Mouse (Mus musculus) intestine, embryonic 15.5 days (tissue): Measurements from ENCODE around the gene Zc2hc1c. TPM values are rescaled to one million over a fixed set of nuclear protein-coding genes. Genes with fewer than 3 reads are reported as not detected.

Experiments
- ATAC-seq: fragments of 200-750 bp; cut with Nextera tagmentation; 2 replicates; pipeline ENCODE4 v1.8.0; 2017; ENCODE audit warnings: moderate TSS enrichment, moderate library complexity
- H3K27ac ChIP-seq: fragments of 300-500 bp; sonication (generic); 2 replicates; pipeline ENCODE4 v1.5.1; 2015; ENCODE audit warnings: mild to moderate bottlenecking, inconsistent platforms
- H3K27me3 ChIP-seq: fragments of 300-500 bp; sonication (generic); replicated peaks from 2 replicates; pipeline ENCODE4 v1.6.1; 2015; ENCODE audit warnings: inconsistent platforms
- H3K36me3 ChIP-seq: fragments of 300-500 bp; sonication (generic); 2 replicates; pipeline ENCODE4 v1.6.1; 2015; ENCODE audit warnings: inconsistent platforms
- H3K4me1 ChIP-seq: fragments of 300-500 bp; sonication (generic); replicated peaks from 2 replicates; pipeline ENCODE4 v1.6.1; 2015; ENCODE audit warnings: inconsistent platforms
- H3K4me2 ChIP-seq: fragments of 300-500 bp; sonication (generic); replicated peaks from 2 replicates; pipeline ENCODE4 v1.6.1; 2015; ENCODE audit warnings: mild to moderate bottlenecking, inconsistent platforms
- H3K4me3 ChIP-seq: fragments of 300-500 bp; sonication (generic); replicated peaks from 2 replicates; pipeline ENCODE4 v1.5.1; 2015; ENCODE audit warnings: inconsistent platforms
- H3K9ac ChIP-seq: fragments of 300-500 bp; sonication (generic); 2 replicates; pipeline ENCODE4 v1.6.1; 2015; ENCODE audit warnings: inconsistent platforms
- H3K9me3 ChIP-seq: fragments of 300-500 bp; sonication (generic); 2 replicates; pipeline ENCODE4 v1.6.1; 2016; ENCODE audit warnings: inconsistent platforms
- WGBS: fragments of 180-500 bp; shearing (Covaris S2); methylation state at CpG from one replicate; pipeline ENCODE4 v1.1.7; 2015; 5-methylcytosine and 5-hydroxymethylcytosine counted together
- polyA plus RNA-seq: library from polyadenylated mRNA; unstranded; fragments of >200 nt; fragmentation: Nextera tagmentation; extraction: Ambion mirVana; gene quantifications from 2 replicates; pipeline ENCODE4 v1.2.1, GENCODE M21; 2015

Gene Zc2hc1c
- polyA plus RNA-seq, result 1.7 TPM in 2 replicates

GRCm38 (mm10) chr12:85288486-85289156 lies at the start of gene Zc2hc1c:
Gene Zc2hc1c, plus strand, starts transcription at chr12:85288591.
- no peaks in the 10 kb centered on the region for H3K27me3 ChIP-seq
- 3% methylated on average over 31 of the region's 31 CpGs for WGBS
- peak; percentile 91 for ATAC-seq
- H3K27ac ChIP-seq, result peak within 1 kb of the TSS; percentile 86
- no peaks in the 10 kb centered on the region for H3K36me3 ChIP-seq
- peak within 1 kb of the TSS; percentile 45 for H3K4me3 ChIP-seq
- peaks cover 14% of the 10 kb centered on the region; the same call in 1 of the 2 replicates for H3K4me1 ChIP-seq
- H3K4me2 ChIP-seq, result peak within 1 kb of the TSS; percentile 87
- H3K9ac ChIP-seq, result peak within 1 kb of the TSS; percentile 56
- no peaks in the 10 kb centered on the region for H3K9me3 ChIP-seq

GRCm38 (mm10) chr12:85252083-85252482 lies 36.3 kb upstream of the Zc2hc1c start:
- Histone ChIP-seq H3K4me3 (no peak overlapping the region), H3K4me1 (no peaks in the 10 kb centered on the region), H3K36me3 (peaks cover 3% of the 10 kb centered on the region; the same call in 1 of the 2 replicates), H3K9me3 (no peaks in the 10 kb centered on the region), H3K4me2 (no peak overlapping the region), H3K27ac (no peak overlapping the region), H3K9ac (no peak overlapping the region), H3K27me3 (no peaks in the 10 kb centered on the region)
- no peak for ATAC-seq
- WGBS, result 70% methylated on average over 3 of the region's 3 CpGs

GRCm38 (mm10) chr12:85256074-85256751 lies 32.2 kb upstream of the Zc2hc1c start:
- no peaks in the 10 kb centered on the region for H3K9me3 ChIP-seq
- H3K4me3 ChIP-seq, result no peak overlapping the region
- WGBS, result 61% methylated on average over 7 of the region's 7 CpGs
- H3K4me2 ChIP-seq, result no peak overlapping the region
- no peaks in the 10 kb centered on the region for H3K27me3 ChIP-seq
- no peak overlapping the region for H3K9ac ChIP-seq
- no peak overlapping the region for H3K27ac ChIP-seq
- H3K36me3 ChIP-seq, result peaks cover 3% of the 10 kb centered on the region; the same call in 1 of the 2 replicates
- no peak for ATAC-seq
- no peaks in the 10 kb centered on the region for H3K4me1 ChIP-seq

- 73% methylated on average over 7 of the region's 7 CpGs for WGBS
- no peak for ATAC-seq
These were observed 31.3 kb upstream of the Zc2hc1c start for GRCm38 (mm10) chr12:85257008-85257639.

GRCm38 (mm10) chr12:85262489-85262888 lies 25.9 kb upstream of the Zc2hc1c start:
- Histone ChIP-seq H3K4me1 (0 out of 2 replicates have a peak, but pooled peaks cover 10% of the 10 kb centered on the region), H3K4me3 (no peak overlapping the region), H3K36me3 (no peaks in the 10 kb centered on the region), H3K27ac (no peak overlapping the region), H3K9me3 (no peaks in the 10 kb centered on the region), H3K27me3 (no peaks in the 10 kb centered on the region), H3K9ac (no peak overlapping the region), H3K4me2 (no peak overlapping the region)
- 37% methylated on average over 10 of the region's 10 CpGs for WGBS
- ATAC-seq, result peak; percentile 72

More at GRCm38 (mm10) chr12:85257008-85257639, 31.3 kb upstream of the Zc2hc1c start:
- Histone ChIP-seq H3K4me1 (no peaks in the 10 kb centered on the region), H3K9me3 (no peaks in the 10 kb centered on the region), H3K9ac (no peak overlapping the region), H3K27ac (peak overlapping the region; percentile 34; the same call in 1 of the 2 replicates), H3K4me3 (no peak overlapping the region), H3K27me3 (no peaks in the 10 kb centered on the region), H3K36me3 (no peaks in the 10 kb centered on the region), H3K4me2 (no peak overlapping the region)

- Histone ChIP-seq H3K36me3 (no peaks in the 10 kb centered on the region), H3K9me3 (no peaks in the 10 kb centered on the region), H3K4me3 (no peak overlapping the region), H3K27ac (0 out of 2 replicates have a peak overlapping the region, but pooled peaks have one; percentile 13), H3K4me2 (no peak overlapping the region), H3K27me3 (no peaks in the 10 kb centered on the region), H3K9ac (no peak overlapping the region), H3K4me1 (0 out of 2 replicates have a peak, but pooled peaks cover 10% of the 10 kb centered on the region)
- no peak for ATAC-seq
- WGBS, result 67% methylated on average over 5 of the region's 5 CpGs
These were observed 25.2 kb upstream of the Zc2hc1c start for GRCm38 (mm10) chr12:85263190-85263589.

- H3K4me1 ChIP-seq, result 0 out of 2 replicates have a peak, but pooled peaks cover 10% of the 10 kb centered on the region
- 53% methylated on average over 8 of the region's 8 CpGs for WGBS
These were observed 23.9 kb upstream of the Zc2hc1c start for GRCm38 (mm10) chr12:85264531-85264930.

GRCm38 (mm10) chr12:85264940-85265339 lies 23.5 kb upstream of the Zc2hc1c start:
- H3K9ac ChIP-seq, result no peak overlapping the region
- H3K27ac ChIP-seq, result no peak overlapping the region
- 35% methylated on average over 7 of the region's 7 CpGs for WGBS
- H3K9me3 ChIP-seq, result no peaks in the 10 kb centered on the region
- no peaks in the 10 kb centered on the region for H3K27me3 ChIP-seq
- H3K36me3 ChIP-seq, result no peaks in the 10 kb centered on the region
- H3K4me3 ChIP-seq, result no peak overlapping the region
- peak; percentile 65; the same call in 1 of the 2 replicates for ATAC-seq
- no peak overlapping the region for H3K4me2 ChIP-seq
- 0 out of 2 replicates have a peak, but pooled peaks cover 11% of the 10 kb centered on the region for H3K4me1 ChIP-seq

More at GRCm38 (mm10) chr12:85264531-85264930, 23.9 kb upstream of the Zc2hc1c start:
- Histone ChIP-seq H3K4me2 (no peak overlapping the region), H3K36me3 (no peaks in the 10 kb centered on the region), H3K9me3 (no peaks in the 10 kb centered on the region), H3K4me3 (no peak overlapping the region), H3K27ac (0 out of 2 replicates have a peak overlapping the region, but pooled peaks have one; percentile 29), H3K9ac (no peak overlapping the region), H3K27me3 (no peaks in the 10 kb centered on the region)
- peak; percentile 72; the same call in 1 of the 2 replicates for ATAC-seq

- no peak overlapping the region for H3K4me2 ChIP-seq
- H3K4me1 ChIP-seq, result 0 out of 2 replicates have a peak, but pooled peaks cover 15% of the 10 kb centered on the region
- WGBS, result 85% methylated on average over 3 of the region's 3 CpGs
- no peak overlapping the region for H3K4me3 ChIP-seq
- no peak overlapping the region for H3K27ac ChIP-seq
- H3K9ac ChIP-seq, result no peak overlapping the region
- ATAC-seq, result no peak
- H3K9me3 ChIP-seq, result no peaks in the 10 kb centered on the region
- no peaks in the 10 kb centered on the region for H3K36me3 ChIP-seq
- no peaks in the 10 kb centered on the region for H3K27me3 ChIP-seq
These were observed 22.1 kb upstream of the Zc2hc1c start for GRCm38 (mm10) chr12:85266248-85266647.

GRCm38 (mm10) chr12:85269821-85270220 lies 18.6 kb upstream of the Zc2hc1c start:
- peak overlapping the region; percentile 69 for H3K4me2 ChIP-seq
- H3K9me3 ChIP-seq, result no peaks in the 10 kb centered on the region
- 54% methylated on average over 3 of the region's 3 CpGs for WGBS
- 0 out of 2 replicates have a peak, but pooled peaks cover 2% of the 10 kb centered on the region for H3K36me3 ChIP-seq
- H3K4me1 ChIP-seq, result 0 out of 2 replicates have a peak, but pooled peaks cover 9% of the 10 kb centered on the region
- peak overlapping the region; percentile 54; the same call in 1 of the 2 replicates for H3K27ac ChIP-seq
- H3K27me3 ChIP-seq, result no peaks in the 10 kb centered on the region
- H3K4me3 ChIP-seq, result peak overlapping the region; percentile 57
- no peak; the same call in 1 of the 2 replicates for ATAC-seq
- H3K9ac ChIP-seq, result peak overlapping the region; percentile 67

- Histone ChIP-seq H3K9me3 (no peaks in the 10 kb centered on the region), H3K36me3 (0 out of 2 replicates have a peak, but pooled peaks cover 2% of the 10 kb centered on the region), H3K4me3 (peak within 1 kb of the TSS; percentile 57), H3K4me1 (0 out of 2 replicates have a peak, but pooled peaks cover 9% of the 10 kb centered on the region), H3K27ac (peak within 1 kb of the TSS; percentile 54; the same call in 1 of the 2 replicates), H3K27me3 (no peaks in the 10 kb centered on the region), H3K4me2 (peak within 1 kb of the TSS; percentile 69), H3K9ac (peak within 1 kb of the TSS; percentile 67)
- ATAC-seq, result peak; percentile 93
- 2% methylated on average over 35 of the region's 35 CpGs for WGBS
These were observed 18.1 kb upstream of the Zc2hc1c start, which contains the start of gene Mlh3 for GRCm38 (mm10) chr12:85270319-85270718. Gene Mlh3, minus strand, starts transcription at chr12:85270599.
